Mouse (Mus musculus): ENCODE results near the gene Ccdc171. TPM values are rescaled to one million over a fixed set of nuclear protein-coding genes. Genes with fewer than 3 reads are reported as not detected.

The Ccdc171 gene
- total RNA-seq, 4 experiments from 2014 or later, result 0.33 to 1.5 (median 1.0) TPM

Other genes starting within 250 kb of the Ccdc171 start
- 10 to 100 TPM; 18.5 to 23.7 (median 20.8) TPM for gene Ttc39b, start 201.3 kb upstream of the Ccdc171 start, total RNA-seq (2022)
- gene Snapc3, start 107.8 kb upstream of the Ccdc171 start, total RNA-seq (2022), result 10 to 100 TPM; 13.0 to 17.1 (median 16.6) TPM
- gene Psip1, start 39.1 kb upstream of the Ccdc171 start, total RNA-seq (2022), result 10 to 100 TPM; 15.1 to 20.4 (median 17.3) TPM